Mouse (Mus musculus) c-Kit-negative CD71-positive TER-119-positive erythroid progenitor cells, embryonic 14.5 days (primary cell): ENCODE results near the gene Pld3.

ENCODE experiments used
- DNase-seq: peaks from one replicate; pipeline ENCODE4 v3.0.0-alpha.2; 2013; ENCODE audit warnings: low read depth, low spot score

Gene Pld3

DNA sequence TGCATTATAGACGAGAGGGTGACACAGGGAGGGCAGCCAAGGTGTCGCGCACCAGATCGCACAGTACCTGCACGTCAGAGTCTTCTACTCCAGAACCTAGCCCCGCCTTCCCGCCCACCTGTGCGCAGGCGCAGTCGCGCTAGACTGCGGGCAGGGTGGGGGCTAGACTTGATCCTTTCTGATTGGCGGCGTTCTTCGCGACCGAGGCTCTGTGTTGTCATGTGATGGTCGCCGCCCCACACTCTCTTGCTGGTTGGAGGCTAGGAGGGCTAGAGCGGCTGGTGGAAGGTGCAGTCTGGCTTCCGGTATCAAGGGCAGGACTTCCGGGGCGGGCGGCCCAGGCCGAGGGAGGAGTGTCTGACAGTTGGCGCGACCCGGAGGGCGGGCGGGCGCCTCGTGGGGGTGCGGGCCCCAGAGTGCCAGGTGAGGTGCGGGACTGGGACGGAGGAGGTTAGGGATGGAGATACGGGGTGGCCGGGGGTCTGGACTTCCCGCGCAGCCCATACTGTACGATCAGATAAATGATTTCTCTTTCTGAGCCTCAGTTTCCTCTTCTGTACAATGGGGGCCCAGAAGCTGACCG, at the start of gene Pld3, which contains the start of gene 2310022A10Rik:
Gene Pld3 (minus strand): TSS at position 288 of the 583 bp plus-strand sequence.
Gene 2310022A10Rik (plus strand): TSS at position 303 of the 583 bp plus-strand sequence.
- DNase-seq = peak; percentile 89

DNA sequence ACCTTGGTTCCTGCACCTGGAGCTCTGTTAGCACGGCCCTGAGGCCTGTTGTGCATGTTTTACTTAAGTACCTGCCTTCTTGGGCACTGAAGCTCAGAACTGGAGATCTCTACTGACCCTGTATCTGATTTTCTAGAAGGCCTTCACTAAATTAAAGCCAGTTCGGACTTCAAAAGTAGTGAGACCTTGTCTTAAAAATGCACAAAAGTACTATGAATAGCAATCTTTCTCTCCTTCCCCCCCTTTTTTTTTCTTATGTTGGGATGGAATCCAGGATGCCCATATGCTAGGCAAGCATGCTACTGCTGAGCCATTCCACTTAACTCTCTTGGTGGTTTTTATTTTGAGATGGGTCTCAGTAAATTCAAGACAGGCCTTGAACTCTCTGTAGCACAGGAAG, 49.1 kb upstream of the Pld3 start:
- DNase-seq = no peak

DNA sequence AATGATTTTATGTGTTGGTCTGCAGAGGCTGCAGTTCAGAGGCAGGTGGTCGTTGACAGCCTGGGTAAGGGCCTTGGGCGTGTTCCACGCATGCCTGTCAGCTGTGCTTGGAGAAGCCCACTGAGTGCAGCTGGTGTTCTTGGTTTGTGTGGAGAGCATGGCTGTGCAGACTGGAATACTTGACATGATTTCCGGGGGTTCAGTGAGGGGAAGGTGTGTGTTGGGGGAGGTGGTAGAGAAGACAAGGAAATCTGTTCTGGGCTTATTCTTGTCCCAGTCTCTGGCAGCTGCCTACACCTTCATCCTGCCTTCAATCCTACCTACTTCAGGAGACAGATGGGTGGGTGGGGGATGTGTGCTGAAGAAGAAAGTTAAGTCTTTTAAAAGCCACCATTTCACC, 48.6 kb upstream of the Pld3 start:
- no peak for DNase-seq

DNA sequence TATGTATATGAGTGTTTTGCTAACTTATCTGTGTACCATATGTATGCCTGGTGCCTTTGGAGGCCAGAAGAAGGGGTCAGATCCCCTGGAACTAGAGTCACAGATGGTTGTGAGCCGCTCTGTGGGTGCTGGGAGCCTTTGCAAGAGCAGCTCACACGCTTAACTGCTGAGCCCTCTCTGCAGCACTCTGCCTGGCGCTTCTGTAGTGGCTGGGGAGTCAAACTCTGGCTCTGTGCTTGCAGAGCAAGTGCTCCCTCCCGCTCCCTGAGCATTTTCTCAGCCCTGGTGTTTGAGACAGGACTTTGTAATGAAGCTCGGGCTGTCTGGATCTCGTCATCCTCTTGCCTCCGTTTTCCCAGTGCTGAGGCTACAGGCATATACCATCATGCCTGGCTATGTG, 45.0 kb upstream of the Pld3 start:
- DNase-seq = no peak

DNA sequence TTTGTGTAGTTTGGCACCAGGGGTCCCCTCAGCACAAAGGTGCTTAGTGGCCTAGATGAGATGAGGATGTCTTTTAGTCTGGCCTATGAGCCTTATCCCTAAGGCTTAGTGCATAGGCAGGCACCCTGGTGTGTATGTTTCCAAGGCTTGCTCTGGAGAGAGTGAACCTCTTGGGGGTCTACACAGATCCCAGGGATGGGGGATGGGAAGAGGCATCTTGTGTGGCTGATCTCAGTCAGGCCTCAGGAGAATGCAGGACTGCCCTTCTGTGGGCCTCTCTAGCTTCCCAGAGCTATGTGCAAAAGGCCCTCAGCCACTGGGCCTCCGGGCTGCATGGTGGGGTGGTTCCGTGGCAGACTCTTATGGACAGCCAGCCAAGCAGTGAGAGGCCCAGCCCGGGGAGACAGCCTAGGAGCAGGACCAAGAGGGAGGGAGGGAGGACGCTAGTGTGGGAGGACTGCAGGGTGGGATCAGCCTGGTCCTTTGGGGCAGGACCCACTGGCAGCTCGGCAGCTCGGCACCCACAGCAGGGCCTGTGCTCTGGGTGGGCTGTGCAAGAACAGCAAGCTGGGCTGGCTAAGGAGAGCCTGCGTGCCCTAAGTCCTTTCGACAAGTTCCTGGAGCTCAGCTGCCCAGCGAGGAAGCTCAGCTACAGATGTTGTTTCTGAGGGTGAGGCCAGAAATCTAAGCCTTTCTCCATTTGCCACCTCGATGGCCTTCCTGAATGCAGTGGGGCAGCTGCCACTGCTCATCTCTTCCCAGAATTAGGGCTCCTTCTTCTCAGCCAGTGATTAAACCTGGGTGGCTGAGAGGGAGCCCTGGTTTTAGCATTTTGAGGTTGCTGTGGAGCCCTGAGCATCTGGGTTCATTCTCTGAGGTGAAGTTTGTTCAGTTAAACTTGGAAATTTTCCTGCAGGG, 43.8 kb upstream of the Pld3 start:
- no peak for DNase-seq

DNA sequence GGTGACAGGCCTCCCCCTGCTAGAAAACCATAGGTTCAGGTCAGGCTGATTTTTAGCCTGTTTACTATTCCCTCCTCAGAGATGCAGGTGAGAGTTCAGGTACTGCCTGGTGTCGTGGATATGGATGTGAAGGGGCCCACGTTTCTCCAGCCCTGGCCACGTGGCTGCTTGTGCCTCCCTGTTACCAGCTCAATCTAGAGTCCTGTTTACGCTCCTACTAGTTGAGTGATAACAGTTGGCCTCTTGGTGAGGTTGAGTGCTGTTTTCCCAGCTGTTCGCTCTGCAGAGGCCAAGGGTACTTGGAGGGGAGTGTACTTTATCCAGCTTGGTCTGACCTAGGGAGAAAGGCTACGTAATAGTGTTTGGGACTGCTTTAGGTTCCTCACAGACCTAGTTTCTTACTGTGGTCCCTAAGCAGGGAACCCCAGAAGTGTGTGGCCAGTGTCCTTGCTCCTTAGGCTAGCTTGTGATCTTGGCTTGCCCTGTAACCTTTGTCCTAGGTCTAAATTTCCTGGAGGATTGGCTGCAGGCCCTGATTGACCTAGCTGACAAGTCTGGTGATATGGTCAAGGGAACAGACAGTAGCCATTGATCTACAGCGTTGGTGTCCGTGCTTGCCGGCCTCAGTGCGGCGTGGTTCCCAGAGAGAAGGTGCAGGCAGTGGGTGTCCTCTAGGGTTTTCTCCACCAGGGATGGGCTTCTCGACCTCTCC, 40.1 kb upstream of the Pld3 start:
- no peak for DNase-seq

DNA sequence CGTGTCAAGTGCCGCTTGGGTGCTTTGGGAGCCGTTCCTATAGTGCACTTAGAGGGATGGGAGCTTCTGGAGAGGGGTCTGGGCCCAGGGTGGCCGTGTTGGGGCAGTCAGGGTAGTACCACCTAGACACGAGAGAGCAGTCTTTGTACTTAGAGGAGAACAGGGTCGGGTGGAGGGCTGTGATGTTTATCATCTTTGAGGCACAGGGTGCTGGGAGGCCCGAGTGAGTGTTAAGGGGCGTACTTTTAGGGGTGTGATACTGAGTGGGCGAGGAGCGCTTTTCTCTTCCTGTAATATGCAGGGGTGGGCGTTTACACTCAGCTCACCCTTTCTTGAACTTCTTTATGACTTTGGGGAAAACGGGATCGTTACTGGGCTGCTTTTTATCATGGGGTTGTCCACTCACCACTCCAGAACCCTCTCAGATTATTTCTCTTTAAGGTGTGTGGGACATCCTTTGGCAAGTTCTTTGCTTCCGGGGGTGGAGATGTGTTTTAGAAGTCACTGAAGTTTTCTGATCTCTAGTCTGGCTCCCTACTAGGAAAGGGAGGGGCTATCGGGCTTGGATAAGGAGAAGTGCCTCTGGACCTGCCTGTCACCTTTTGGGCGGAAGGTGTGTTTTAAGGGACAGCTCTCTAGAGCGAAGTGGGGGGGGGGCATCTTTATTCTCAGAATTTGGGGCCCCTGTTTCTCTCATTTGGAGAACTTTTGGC, 39.4 kb upstream of the Pld3 start:
- DNase-seq = peak; percentile 54

DNA sequence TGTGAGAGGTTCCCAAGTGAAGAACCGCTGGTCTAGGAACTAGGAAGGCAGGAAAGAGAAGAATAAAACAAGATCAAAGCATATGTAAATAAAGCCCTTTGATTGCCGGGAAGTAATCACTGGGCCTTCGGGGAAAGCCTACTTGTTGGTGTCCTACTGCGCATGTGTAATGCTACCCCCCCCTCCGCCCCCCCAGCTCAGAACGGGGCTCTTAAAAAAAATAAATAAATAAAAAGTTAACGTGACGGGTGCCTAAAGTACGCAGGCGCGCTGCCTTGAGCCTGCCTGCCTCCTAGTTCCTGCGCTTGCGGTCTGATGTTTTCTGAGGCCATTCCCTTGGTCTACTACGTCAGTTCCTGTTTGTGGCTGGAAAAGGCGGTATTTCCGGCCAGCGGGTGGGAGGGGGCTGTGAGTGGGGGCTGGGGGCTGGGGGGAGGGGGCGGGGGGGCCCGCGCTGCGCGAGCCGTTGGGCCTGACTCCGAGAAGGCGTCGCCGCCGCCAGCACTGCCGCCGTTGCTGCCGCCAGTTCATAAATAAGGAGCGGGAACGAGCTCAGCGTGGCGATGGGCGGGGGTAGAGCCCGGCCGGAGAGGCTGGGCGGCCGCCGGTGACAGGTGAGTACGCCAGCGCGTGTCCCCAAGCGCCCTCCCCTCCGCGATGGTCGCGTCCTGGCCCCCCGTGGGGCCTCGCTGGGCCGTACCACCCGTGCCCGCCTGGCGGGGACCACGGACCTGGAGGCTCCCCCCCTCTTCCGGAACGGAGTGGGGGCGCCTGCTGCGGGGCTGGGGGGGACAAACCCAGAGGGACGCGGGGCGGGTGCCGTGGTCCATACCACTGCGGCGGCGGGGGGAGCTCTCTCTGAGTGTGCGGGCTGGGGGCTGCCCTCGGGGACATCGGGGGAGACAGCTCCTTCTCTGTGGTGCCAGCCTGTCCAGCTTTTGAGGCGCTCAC, 38.5 kb upstream of the Pld3 start, which contains the start of gene Akt2:
Gene Akt2 (plus strand): TSS at position 287 of the 951 bp plus-strand sequence.
- peak; percentile 73 for DNase-seq

DNA sequence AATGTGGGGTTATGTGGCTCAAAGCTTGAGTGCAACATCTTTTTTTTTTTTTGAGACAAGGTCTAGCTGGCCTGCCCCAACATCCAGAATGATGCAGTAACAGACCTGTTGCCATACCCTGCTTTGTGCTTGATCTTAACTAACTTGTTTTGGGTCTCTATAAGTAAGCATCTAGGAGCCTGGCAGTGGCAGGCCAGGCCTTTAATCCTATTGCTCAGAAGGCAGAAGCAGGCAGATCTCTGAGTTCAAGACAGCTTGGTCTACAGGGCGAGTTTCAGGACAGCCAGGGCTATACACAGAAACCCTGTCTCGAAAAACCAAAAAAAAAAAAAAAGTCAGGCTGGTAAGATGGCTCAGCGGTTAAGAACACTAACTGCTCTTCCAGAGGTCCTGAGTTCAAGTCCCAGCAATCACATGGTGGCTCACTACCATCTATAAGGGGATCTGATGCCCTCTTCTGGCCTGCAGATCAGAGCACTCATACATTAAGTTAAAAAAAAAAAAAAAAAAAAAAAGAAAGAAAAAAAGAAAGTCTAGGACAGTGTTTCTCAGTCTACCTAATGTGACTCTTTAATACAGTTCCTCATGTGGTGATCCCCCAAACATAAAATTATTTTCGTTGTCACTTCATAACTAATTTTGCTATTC, 37.7 kb upstream of the Pld3 start:
- DNase-seq = no peak

DNA sequence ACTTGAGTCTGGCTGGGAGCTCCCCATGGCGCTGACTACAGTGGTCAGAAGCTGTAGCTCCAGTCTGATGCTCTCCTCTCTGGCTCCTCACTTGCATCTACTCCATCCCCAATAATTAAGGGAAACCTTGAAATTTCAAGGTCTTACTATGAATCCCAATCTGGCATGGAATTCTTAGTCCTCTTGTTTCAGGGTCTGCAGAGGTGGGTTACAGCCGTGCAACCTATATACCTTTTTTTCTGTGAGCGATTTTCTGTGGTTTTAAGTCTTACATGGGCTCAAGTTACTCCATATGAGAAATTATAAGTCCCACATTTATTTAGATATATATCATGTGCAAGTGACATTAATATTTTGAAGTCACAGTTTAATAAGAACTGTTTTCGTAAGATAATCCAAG, 37.1 kb upstream of the Pld3 start:
- no peak for DNase-seq

DNA sequence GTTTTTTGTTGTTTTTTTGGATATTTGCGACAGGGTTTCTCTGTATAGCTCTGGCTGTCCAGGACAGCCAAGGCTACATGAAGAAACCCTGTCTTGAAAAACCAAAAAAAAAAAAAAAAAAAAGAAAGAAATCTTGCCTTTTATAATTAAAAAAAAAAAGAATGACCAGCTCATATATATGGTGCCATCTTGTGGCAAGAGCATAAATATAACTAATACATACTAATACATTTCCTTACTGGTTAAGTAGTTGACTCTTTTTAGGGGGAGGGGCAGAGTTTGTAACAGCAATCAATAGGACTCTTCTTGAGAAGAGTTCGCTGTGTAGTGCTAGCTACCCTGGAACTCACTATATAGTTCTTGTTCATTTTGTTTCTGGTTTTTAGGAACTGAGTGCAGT, 34.7 kb upstream of the Pld3 start:
- no peak for DNase-seq

DNA sequence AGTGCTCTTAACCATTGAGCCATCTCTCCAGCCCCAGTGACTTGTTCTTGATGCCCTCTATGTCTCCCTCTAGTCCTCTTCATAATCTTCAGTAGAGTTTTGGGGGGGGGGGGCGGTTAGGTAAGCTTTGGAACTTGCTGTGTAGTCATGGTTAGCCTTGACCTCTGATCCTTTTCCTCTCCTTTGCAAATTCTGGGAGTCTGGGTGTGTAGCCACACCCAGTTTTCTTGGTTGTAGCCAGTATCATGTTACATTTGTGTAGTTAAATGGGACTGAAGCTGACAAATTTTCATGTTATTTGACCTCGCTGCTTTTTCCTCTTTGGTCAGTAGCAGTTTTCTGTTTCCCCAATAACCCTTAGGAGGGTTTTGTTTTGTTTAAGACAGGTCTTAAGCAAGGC, 33.8 kb upstream of the Pld3 start:
- DNase-seq = no peak

DNA sequence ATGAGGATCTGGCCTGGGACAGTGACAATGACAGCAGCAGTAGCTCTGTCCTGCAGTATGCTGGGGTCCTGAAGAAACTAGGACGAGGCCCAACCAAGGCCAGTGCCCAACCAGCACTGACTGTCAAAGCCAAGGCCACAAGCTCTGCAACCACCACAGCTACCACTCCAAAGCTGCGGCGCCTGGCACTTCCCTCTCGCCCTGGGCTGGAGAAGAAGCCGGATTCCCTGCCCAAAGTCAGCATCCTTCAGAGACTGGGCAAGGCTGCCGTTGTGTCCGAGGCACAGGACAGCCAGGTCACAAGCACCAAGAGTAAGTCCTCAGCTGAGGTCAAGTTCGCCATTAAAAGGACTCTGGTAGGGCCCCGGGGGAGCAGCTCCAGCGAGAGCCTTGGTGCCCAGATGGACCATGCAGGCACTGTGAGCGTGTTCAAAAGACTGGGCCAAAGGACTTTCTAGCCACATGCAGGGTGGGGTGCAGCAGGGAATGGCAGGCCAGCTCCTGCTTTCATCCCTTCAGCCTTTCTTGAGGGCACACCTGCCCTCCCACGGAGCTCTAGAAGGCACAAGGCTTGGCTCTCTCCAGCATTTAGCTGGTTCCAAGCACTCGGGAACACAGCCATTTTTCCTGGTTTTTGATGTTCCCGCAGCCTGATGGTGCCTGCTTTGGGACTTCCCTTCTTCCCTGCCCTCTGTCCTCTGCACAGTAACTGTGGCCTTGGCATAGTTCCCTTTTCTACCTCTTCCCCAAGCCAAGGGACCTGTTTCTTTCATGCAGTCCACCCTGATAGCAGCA, 27.6 kb upstream of the Pld3 start:
- DNase-seq = no peak

DNA sequence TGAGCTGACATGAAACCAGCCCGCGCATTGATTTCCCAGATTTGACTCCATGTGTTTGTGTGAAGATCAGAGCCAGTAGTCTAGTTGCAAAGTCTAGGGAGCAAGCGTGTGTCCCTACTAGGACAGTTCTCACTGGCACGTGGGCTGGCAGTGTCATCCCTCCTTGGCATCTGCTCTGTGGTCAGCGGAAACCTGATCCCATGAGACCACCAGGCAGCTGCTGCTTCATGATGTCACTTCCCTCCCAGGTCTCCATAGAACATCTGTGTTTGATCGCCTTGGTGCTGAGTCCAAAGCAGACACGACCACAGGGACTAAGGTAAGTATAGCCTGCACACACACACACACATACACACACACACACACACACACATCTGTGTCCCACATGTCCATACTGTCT, 25.4 kb upstream of the Pld3 start:
- DNase-seq = no peak

DNA sequence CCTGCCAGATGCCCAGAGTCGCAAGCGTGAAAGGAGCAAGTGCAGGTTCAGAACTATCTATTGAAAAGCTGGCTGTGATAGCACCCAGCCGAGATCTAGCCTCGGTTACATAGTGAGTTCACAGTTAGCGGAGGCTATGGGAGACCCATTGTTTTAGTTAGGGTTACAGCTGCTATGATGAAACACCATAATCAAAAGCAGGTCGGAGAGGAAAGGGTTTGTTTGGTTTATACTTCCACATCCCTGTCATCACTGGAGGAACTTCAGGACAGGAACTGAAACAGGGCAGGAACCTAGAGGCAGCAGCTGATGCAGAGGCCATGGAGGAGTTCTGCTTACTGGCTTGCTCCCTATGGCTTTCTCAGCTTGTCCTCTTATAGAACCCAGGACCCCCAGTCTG, 24.6 kb upstream of the Pld3 start:
- no peak for DNase-seq

DNA sequence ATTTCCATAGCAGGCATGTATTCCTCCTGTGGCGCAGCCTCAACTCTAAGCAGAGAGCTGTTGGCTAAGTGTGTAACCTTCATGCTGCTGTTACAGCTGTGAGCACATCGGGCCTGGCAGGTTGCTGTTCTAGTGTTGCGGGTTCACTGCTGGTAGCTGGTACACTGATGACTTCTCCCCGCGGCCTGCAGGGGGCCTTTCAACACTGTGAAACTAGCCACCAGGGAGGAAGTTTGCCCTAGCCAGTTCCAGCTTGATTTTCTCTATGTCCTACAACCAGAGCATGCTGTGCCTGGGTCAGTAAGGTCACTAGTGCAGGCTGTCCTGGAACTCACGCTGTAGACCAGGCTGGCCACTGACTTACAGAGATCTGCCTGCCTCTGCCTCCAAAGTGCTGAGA, 23.9 kb upstream of the Pld3 start:
- no peak for DNase-seq

DNA sequence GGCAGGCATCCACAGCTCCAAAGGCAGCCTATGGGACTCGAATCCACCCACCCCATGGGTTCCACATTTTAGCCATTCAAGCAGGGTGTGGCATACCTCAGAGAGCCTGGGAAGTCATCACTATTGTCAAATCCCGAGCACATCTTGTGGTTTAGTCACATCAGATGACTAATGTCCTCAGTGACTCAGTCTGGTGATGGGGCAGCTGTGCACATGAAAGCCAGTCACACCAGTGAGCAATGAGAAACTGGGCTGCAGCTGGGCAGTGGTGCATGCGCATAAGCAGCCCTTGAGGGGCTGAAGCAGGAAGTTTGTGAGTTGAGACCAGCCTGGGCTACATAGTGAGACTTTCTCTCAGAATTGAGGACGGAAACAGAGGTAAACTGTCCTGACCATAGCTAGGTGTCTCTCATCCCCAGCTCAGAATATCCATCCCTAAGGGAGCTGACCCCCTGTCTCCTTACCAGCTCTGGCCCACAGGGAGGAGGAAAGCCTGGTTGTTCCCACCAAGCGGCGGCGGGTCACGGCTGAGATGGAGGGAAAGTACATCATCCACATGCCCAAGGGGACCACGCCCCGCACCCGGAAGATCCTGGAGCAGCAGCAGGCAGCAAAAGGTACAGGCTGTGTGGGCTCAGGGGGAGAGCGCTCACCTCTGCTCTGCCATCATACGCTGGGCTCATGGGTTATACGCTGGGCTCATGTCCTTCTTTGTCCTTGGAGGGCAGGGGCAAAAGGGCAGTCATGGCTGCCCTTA, 21.3 kb upstream of the Pld3 start:
- no peak for DNase-seq

DNA sequence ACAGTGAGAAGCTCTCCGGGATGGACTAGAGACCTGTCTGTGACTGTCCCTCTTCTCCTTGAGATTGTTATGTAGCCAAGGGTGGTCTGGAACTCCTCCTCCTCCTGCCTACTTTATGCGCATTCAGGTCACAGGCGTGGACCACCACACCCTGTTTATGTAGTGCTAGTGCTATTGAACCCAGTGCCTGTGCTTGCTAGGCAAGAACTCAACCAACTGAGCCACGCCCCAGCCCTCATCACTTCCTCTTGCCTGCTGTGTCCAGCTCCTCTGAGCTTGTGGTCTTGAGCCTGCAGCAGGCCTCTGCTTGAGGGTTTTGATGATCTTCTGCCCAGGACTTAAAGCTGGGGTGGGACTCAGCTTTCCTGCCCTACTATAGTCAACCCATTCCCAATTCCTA, 19.1 kb upstream of the Pld3 start:
- DNase-seq = no peak
